Mouse (Mus musculus): ENCODE results near the gene Fam234b. TPM values are rescaled to one million over a fixed set of nuclear protein-coding genes. Genes with fewer than 3 reads are reported as not detected.

Gene Fam234b
- polyA plus RNA-seq, 1 experiment: 6.3 TPM

- Histone ChIP-seq H3K9ac (ENCODE audit: low read depth, poor library complexity, severe bottlenecking) (no peak overlapping the region), H3K27me3 (ENCODE audit: control insufficient read depth, insufficient read depth, low read length, poor library complexity, severe bottlenecking) (no peaks in the 10 kb centered on the region), H3K4me3 (ENCODE audit: low read depth, low read length) (no peak overlapping the region), H3K9me3 (replicated peaks; ENCODE audit: control insufficient read depth, insufficient read depth, low read length, poor library complexity, severe bottlenecking) (no peaks in the 10 kb centered on the region), H3K27ac (ENCODE audit: insufficient read depth, low read length) (no peak overlapping the region), H3K4me1 (ENCODE audit: control insufficient read depth, insufficient read depth, low read length) (no peaks in the 10 kb centered on the region), H3K36me3 (ENCODE audit: control insufficient read depth, insufficient read depth, low read length, poor library complexity, severe bottlenecking) (no peaks in the 10 kb centered on the region)
- peak; percentile 37 for TF ChIP-seq CTCF (IDR thresholded peaks at IDR 0.05; ENCODE audit: low read depth, low read length)
- TF ChIP-seq EP300 (IDR thresholded peaks at IDR 0.05; ENCODE audit: insufficient read depth, low read depth, low read length): no peak
- TF ChIP-seq POLR2A (IDR thresholded peaks at IDR 0.05; ENCODE audit: insufficient read depth, low read length): no peak
Measured at GRCm38 (mm10) chr6:135202668-135203067, 4.9 kb downstream of the Fam234b start.

DNA sequence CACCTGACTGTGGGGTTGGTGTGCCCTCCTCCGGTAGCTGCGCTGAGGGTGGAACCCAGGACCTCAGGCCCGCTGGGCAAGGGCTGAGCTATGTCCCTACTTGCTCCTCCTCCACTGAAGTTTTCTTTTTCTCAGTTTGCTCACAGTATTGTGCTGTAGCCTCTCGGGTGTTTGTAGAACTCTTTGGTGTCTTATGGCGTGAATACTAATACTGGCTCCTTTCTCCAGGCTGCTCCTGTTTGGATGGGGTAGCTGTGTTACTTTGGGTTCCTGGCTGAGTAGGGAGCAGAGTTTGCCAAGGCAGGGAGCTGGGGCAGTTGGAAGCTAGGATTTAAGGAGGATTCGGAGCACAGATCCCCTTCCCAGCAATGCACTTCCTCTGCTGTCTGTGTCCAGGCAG lies 6.0 kb downstream of the Fam234b start:
- Histone ChIP-seq H3K4me3 (ENCODE audit: low read depth, low read length) (no peak overlapping the region), H3K9me3 (replicated peaks; ENCODE audit: control insufficient read depth, insufficient read depth, low read length, poor library complexity, severe bottlenecking) (no peaks in the 10 kb centered on the region), H3K27me3 (ENCODE audit: control insufficient read depth, insufficient read depth, low read length, poor library complexity, severe bottlenecking) (no peaks in the 10 kb centered on the region), H3K4me1 (ENCODE audit: control insufficient read depth, insufficient read depth, low read length) (no peaks in the 10 kb centered on the region), H3K36me3 (ENCODE audit: control insufficient read depth, insufficient read depth, low read length, poor library complexity, severe bottlenecking) (no peaks in the 10 kb centered on the region), H3K9ac (ENCODE audit: low read depth, poor library complexity, severe bottlenecking) (no peak overlapping the region), H3K27ac (ENCODE audit: insufficient read depth, low read length) (no peak overlapping the region)
- TF ChIP-seq CTCF (IDR thresholded peaks at IDR 0.05; ENCODE audit: low read depth, low read length) (no peak), POLR2A (IDR thresholded peaks at IDR 0.05; ENCODE audit: insufficient read depth, low read length) (no peak), EP300 (IDR thresholded peaks at IDR 0.05; ENCODE audit: insufficient read depth, low read depth, low read length) (no peak)

DNA sequence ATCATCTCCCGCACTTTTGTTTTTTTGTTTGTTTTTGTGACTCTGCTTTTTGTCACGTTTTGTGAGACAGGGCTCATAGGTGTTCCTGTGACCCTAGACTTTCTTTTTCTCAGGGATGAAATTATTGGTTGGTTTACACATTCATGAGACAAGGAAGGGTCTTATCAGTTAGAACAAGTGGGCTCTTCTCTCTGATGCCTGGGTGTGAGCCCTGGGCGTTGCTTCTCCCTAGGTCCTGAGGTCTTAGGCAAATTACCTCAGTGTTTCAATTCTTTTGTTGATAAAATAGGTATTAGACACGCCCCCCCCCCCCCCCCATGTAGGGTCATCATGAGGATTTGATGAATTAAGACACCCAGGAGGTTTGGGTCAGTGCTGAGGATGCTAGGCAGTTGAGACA lies 7.1 kb downstream of the Fam234b start:
- TF ChIP-seq EP300 (IDR thresholded peaks at IDR 0.05; ENCODE audit: insufficient read depth, low read depth, low read length): no peak
- no peak for TF ChIP-seq POLR2A (IDR thresholded peaks at IDR 0.05; ENCODE audit: insufficient read depth, low read length)
- TF ChIP-seq CTCF (IDR thresholded peaks at IDR 0.05; ENCODE audit: low read depth, low read length): no peak
- Histone ChIP-seq H3K9me3 (replicated peaks; ENCODE audit: control insufficient read depth, insufficient read depth, low read length, poor library complexity, severe bottlenecking) (no peaks in the 10 kb centered on the region), H3K4me3 (ENCODE audit: low read depth, low read length) (no peak overlapping the region), H3K4me1 (ENCODE audit: control insufficient read depth, insufficient read depth, low read length) (no peaks in the 10 kb centered on the region), H3K36me3 (ENCODE audit: control insufficient read depth, insufficient read depth, low read length, poor library complexity, severe bottlenecking) (no peaks in the 10 kb centered on the region), H3K27ac (ENCODE audit: insufficient read depth, low read length) (no peak overlapping the region), H3K27me3 (ENCODE audit: control insufficient read depth, insufficient read depth, low read length, poor library complexity, severe bottlenecking) (no peaks in the 10 kb centered on the region), H3K9ac (ENCODE audit: low read depth, poor library complexity, severe bottlenecking) (no peak overlapping the region)

GRCm38 (mm10) chr6:135205802-135206201 lies 8.0 kb downstream of the Fam234b start:
- Histone ChIP-seq H3K27ac (ENCODE audit: insufficient read depth, low read length) (no peak overlapping the region), H3K36me3 (ENCODE audit: control insufficient read depth, insufficient read depth, low read length, poor library complexity, severe bottlenecking) (no peaks in the 10 kb centered on the region), H3K9me3 (replicated peaks; ENCODE audit: control insufficient read depth, insufficient read depth, low read length, poor library complexity, severe bottlenecking) (no peaks in the 10 kb centered on the region), H3K4me3 (ENCODE audit: low read depth, low read length) (no peak overlapping the region), H3K9ac (ENCODE audit: low read depth, poor library complexity, severe bottlenecking) (no peak overlapping the region), H3K27me3 (ENCODE audit: control insufficient read depth, insufficient read depth, low read length, poor library complexity, severe bottlenecking) (no peaks in the 10 kb centered on the region), H3K4me1 (ENCODE audit: control insufficient read depth, insufficient read depth, low read length) (no peaks in the 10 kb centered on the region)
- no peak for TF ChIP-seq CTCF (IDR thresholded peaks at IDR 0.05; ENCODE audit: low read depth, low read length)
- no peak for TF ChIP-seq POLR2A (IDR thresholded peaks at IDR 0.05; ENCODE audit: insufficient read depth, low read length)
- no peak for TF ChIP-seq EP300 (IDR thresholded peaks at IDR 0.05; ENCODE audit: insufficient read depth, low read depth, low read length)

GRCm38 (mm10) chr6:135206909-135207308 lies 9.1 kb downstream of the Fam234b start:
- Histone ChIP-seq H3K9ac (ENCODE audit: low read depth, poor library complexity, severe bottlenecking) (no peak overlapping the region), H3K27me3 (ENCODE audit: control insufficient read depth, insufficient read depth, low read length, poor library complexity, severe bottlenecking) (no peaks in the 10 kb centered on the region), H3K9me3 (replicated peaks; ENCODE audit: control insufficient read depth, insufficient read depth, low read length, poor library complexity, severe bottlenecking) (no peaks in the 10 kb centered on the region), H3K27ac (ENCODE audit: insufficient read depth, low read length) (no peak overlapping the region), H3K4me3 (ENCODE audit: low read depth, low read length) (no peak overlapping the region), H3K4me1 (ENCODE audit: control insufficient read depth, insufficient read depth, low read length) (no peaks in the 10 kb centered on the region), H3K36me3 (ENCODE audit: control insufficient read depth, insufficient read depth, low read length, poor library complexity, severe bottlenecking) (no peaks in the 10 kb centered on the region)
- TF ChIP-seq POLR2A (IDR thresholded peaks at IDR 0.05; ENCODE audit: insufficient read depth, low read length): no peak
- no peak for TF ChIP-seq EP300 (IDR thresholded peaks at IDR 0.05; ENCODE audit: insufficient read depth, low read depth, low read length)
- no peak for TF ChIP-seq CTCF (IDR thresholded peaks at IDR 0.05; ENCODE audit: low read depth, low read length)

- TF ChIP-seq CTCF (IDR thresholded peaks at IDR 0.05; ENCODE audit: low read depth, low read length): no peak
- TF ChIP-seq EP300 (IDR thresholded peaks at IDR 0.05; ENCODE audit: insufficient read depth, low read depth, low read length): no peak
- no peak for TF ChIP-seq POLR2A (IDR thresholded peaks at IDR 0.05; ENCODE audit: insufficient read depth, low read length)
- Histone ChIP-seq H3K9ac (ENCODE audit: low read depth, poor library complexity, severe bottlenecking) (no peak overlapping the region), H3K27me3 (ENCODE audit: control insufficient read depth, insufficient read depth, low read length, poor library complexity, severe bottlenecking) (no peaks in the 10 kb centered on the region), H3K4me3 (ENCODE audit: low read depth, low read length) (no peak overlapping the region), H3K36me3 (ENCODE audit: control insufficient read depth, insufficient read depth, low read length, poor library complexity, severe bottlenecking) (no peaks in the 10 kb centered on the region), H3K4me1 (ENCODE audit: control insufficient read depth, insufficient read depth, low read length) (no peaks in the 10 kb centered on the region), H3K9me3 (replicated peaks; ENCODE audit: control insufficient read depth, insufficient read depth, low read length, poor library complexity, severe bottlenecking) (no peaks in the 10 kb centered on the region), H3K27ac (ENCODE audit: insufficient read depth, low read length) (no peak overlapping the region)
Measured at GRCm38 (mm10) chr6:135211169-135211568, 13.4 kb downstream of the Fam234b start.
